Comparison of ENCODE assay signal across 10 mouse cellular contexts in genomic region chr10:84408965-84409660, GRCm38 (mm10). TPM values are rescaled to one million over a fixed set of nuclear protein-coding genes. Genes with fewer than 3 reads are reported as not detected.
DNase-seq lines count a peak whose midpoint lies in the region; ATAC-seq and TF ChIP-seq lines count a peak whose summit lies in the region.
"Had no signal": no experiment of that assay in that cellular context is flagged by ENCODE, and none has a peak within 500 bp of the region (broad histone marks: within the 10 kb centered on the region; RNA-seq: fewer than 3 reads in every experiment).

No protein-coding gene starts in this region.

- no peak for ATAC-seq in heart, embryonic 11.5 days (replicated peaks; ENCODE audit: insufficient number of reproducible peaks, low FRiP score, low TSS enrichment)
- ATAC-seq in intestine, embryonic 14.5 days (replicated peaks; ENCODE audit: low FRiP score, low TSS enrichment, low read depth), result 0 out of 2 replicates have a peak, but pooled peaks have one; percentile 43
- ATAC-seq: forebrain, postnatal 0 days had no signal

- intact Hi-C loops in left cerebral cortex, postnatal 4 days (cut with DNase I), result no loop called here

- H3K4me3 ChIP-seq in heart, embryonic 11.5 days (ENCODE audit: low read depth, low read length), result no peak overlapping the region
- no peak overlapping the region for H3K4me3 ChIP-seq in ES-E14 (ENCODE audit: insufficient read depth in 1 of 2, low read depth in 1 of 2, low read length in 2 of 2, poor library complexity in 1 of 2, severe bottlenecking in 1 of 2)
- H3K4me3 ChIP-seq in intestine, embryonic 14.5 days (ENCODE audit: low read depth, low read length), result no peak overlapping the region
- H3K4me3 ChIP-seq: limb, embryonic 12.5 days had no signal

- no peaks in the 10 kb centered on the region for H3K9me3 ChIP-seq in heart, embryonic 11.5 days (replicated peaks; ENCODE audit: control insufficient read depth, low read length)
- no peaks in the 10 kb centered on the region for H3K9me3 ChIP-seq in ES-E14 (ENCODE audit: control insufficient read depth, insufficient read depth, low read depth, low read length)
- H3K9me3 ChIP-seq in intestine, embryonic 14.5 days (ENCODE audit: control insufficient read depth, low read length), result no peaks in the 10 kb centered on the region
- H3K9me3 ChIP-seq: limb, embryonic 12.5 days had no signal

- 73% methylated on average over 13 of the region's 13 CpGs for WGBS in heart, embryonic 11.5 days (ENCODE audit: insufficient replicate concordance)
- 53% methylated on average over 13 of the region's 13 CpGs for WGBS in intestine, embryonic 14.5 days

- no peak overlapping the region; the same call in 1 of the 2 replicates for H3K27ac ChIP-seq in heart, embryonic 11.5 days (ENCODE audit: low read depth, low read length)
- H3K27ac ChIP-seq in ES-E14 (ENCODE audit: insufficient read depth, low read depth, low read length, poor library complexity, severe bottlenecking), result no peak overlapping the region
- H3K27ac ChIP-seq in intestine, embryonic 14.5 days (ENCODE audit: low read depth), result no peak overlapping the region
- H3K27ac ChIP-seq: limb, embryonic 12.5 days had no signal

- in situ Hi-C loops in ES-E14 (cut with MboI; ENCODE audit: low sequenced_read_pairs in 2 of 2, unreplicated experiment in 2 of 2), result no loop called here

- H3K27me3 ChIP-seq in heart, embryonic 11.5 days (ENCODE audit: control insufficient read depth, insufficient read depth, low read length), result no peaks in the 10 kb centered on the region
- no peaks in the 10 kb centered on the region for H3K27me3 ChIP-seq in intestine, embryonic 14.5 days (replicated peaks; ENCODE audit: control insufficient read depth, insufficient read depth, low read length)
- H3K27me3 ChIP-seq: limb, embryonic 12.5 days had no signal

- peaks cover 4% of the 10 kb centered on the region for H3K36me3 ChIP-seq in heart, embryonic 11.5 days (ENCODE audit: control insufficient read depth, insufficient read depth, low read length)
- H3K36me3 ChIP-seq in ES-E14 (ENCODE audit: control insufficient read depth, insufficient read depth, low read length, poor library complexity, severe bottlenecking), result no peaks in the 10 kb centered on the region
- no peaks in the 10 kb centered on the region; the same call in 1 of the 2 replicates for H3K36me3 ChIP-seq in intestine, embryonic 14.5 days (ENCODE audit: control insufficient read depth, insufficient read depth, low read length)

- no peak overlapping the region for H3K4me2 ChIP-seq in heart, embryonic 11.5 days
- H3K4me2 ChIP-seq in intestine, embryonic 14.5 days (ENCODE audit: low read length), result no peak overlapping the region
- H3K4me2 ChIP-seq: limb, embryonic 12.5 days had no signal

- peaks cover 37% of the 10 kb centered on the region for H3K4me1 ChIP-seq in heart, embryonic 11.5 days (ENCODE audit: control insufficient read depth, insufficient read depth, low read length)
- peaks cover 0 to 3% of the 10 kb centered on the region in 2 experiments; a peak in 2 of 4 replicates for H3K4me1 ChIP-seq in ES-E14 (ENCODE audit: control insufficient read depth in 2 of 2, insufficient read depth in 2 of 2, low read length in 2 of 2, poor library complexity in 1 of 2)
- H3K4me1 ChIP-seq in intestine, embryonic 14.5 days (replicated peaks; ENCODE audit: control insufficient read depth, insufficient read depth, low read length), result no peaks in the 10 kb centered on the region

- H3K9ac ChIP-seq in heart, embryonic 11.5 days (ENCODE audit: low read depth, low read length), result no peak overlapping the region
- no peak overlapping the region for H3K9ac ChIP-seq in ES-E14 (ENCODE audit: insufficient read depth, low read depth, low read length, poor library complexity, severe bottlenecking)
- no peak overlapping the region for H3K9ac ChIP-seq in intestine, embryonic 14.5 days (ENCODE audit: low read length)
- H3K9ac ChIP-seq: forebrain, postnatal 0 days; limb, embryonic 12.5 days had no signal

- DNase-seq in heart, adult 18-20 months, result peak; percentile 74 to 79
- no peak for DNase-seq in ES-E14 (ENCODE audit: low read depth, low spot score)
- peak; percentile 62 to 71 for DNase-seq in cerebellum, postnatal 14 days
- no peak for DNase-seq in intestine, embryonic 14.5 days (ENCODE audit: low spot score)
- DNase-seq in left cerebral cortex, postnatal 4 days, result no peak
- no peak for DNase-seq in c-Kit-positive CD71-positive TER-119-positive erythroid progenitor cells, embryonic 14.5 days (ENCODE audit: low spot score)
- no peak for DNase-seq in layer of hippocampus, postnatal 25 days (ENCODE audit: extremely low spot score in 1 of 2, low spot score in 1 of 2)
- DNase-seq: forebrain, postnatal 0 days had no signal

TF ChIP-seq in ES-E14, 5 proteins besides CTCF, POLR2A, EP300 and RAD21:
- TF ChIP-seq MAFK (IDR thresholded peaks at IDR 0.05; ENCODE audit: insufficient read depth, low read depth, low read length) (peak; percentile 87), CHD2 (IDR thresholded peaks at IDR 0.05; ENCODE audit: low read depth, low read length) (no peak)

RNA-seq across cellular contexts. Expression of gene Nuak1, which starts 31.3 kb away (rescaled TPM):
- 10 to 100 TPM; 27.9 to 32.2 TPM for total RNA-seq in heart, adult 18-20 months (2021)
- 2.4 and 3.0 TPM in 2 replicates for polyA plus RNA-seq in heart, embryonic 11.5 days (2014; fragmentation: Nextera tagmentation; extraction: Ambion mirVana)
- total RNA-seq in ES-E14 (2012; rRNA removed), result 8.5 and 15.1 TPM in 2 replicates
- polyA plus RNA-seq in intestine, embryonic 14.5 days (2014; fragmentation: Nextera tagmentation; extraction: Ambion mirVana), result 0.93 and 1.2 TPM in 2 replicates
- total RNA-seq in left cerebral cortex, postnatal 4 days (2021), result 10 to 100 TPM; 51.7 to 53.0 TPM
- total RNA-seq in layer of hippocampus, postnatal 25 days (2021), result 10 to 100 TPM; 50.0 to 53.4 TPM

Comparison
In these comparisons a context has a peak if more than half of its experiments do, and no peak if none do; other contexts are left out.
1. DNase-seq: peak in heart, adult 18-20 months (2 of 2) and cerebellum, postnatal 14 days (2 of 2); none in ES-E14 (single experiment), intestine, embryonic 14.5 days (single experiment), left cerebral cortex, postnatal 4 days (single experiment), c-Kit-positive CD71-positive TER-119-positive erythroid progenitor cells, embryonic 14.5 days (single experiment) and layer of hippocampus, postnatal 25 days (0 of 2).